Mouse (Mus musculus) Patski (cell line): ENCODE data around the gene Agmat. TPM values are rescaled to one million over a fixed set of nuclear protein-coding genes. Genes with fewer than 3 reads are reported as not detected.

Experiments
- ATAC-seq: fragments of 100-300 bp; one replicate; pipeline ENCODE4 v1.8.0; 2021
- CTCF ChIA-PET: fragments of 350-600 bp; sonication (Branson Sonifier 250); formaldehyde crosslinking; loops from one replicate; lab custom pipeline; 2022; ENCODE audit warnings: inconsistent platforms; lab: Charles Lee
- POLR2A ChIA-PET: fragments of 350-600 bp; sonication (Branson Sonifier 250); formaldehyde crosslinking; loops from one replicate; lab custom pipeline; 2022; ENCODE audit warnings: antibody characterized with exemption, inconsistent platforms; lab: Charles Lee
- DNase-seq: peaks from one replicate; pipeline ENCODE4 v3.0.0-alpha.2; 2011; ENCODE audit warnings: low read depth, low spot score
- H3K27me3 ChIP-seq: fragments of 371-371 bp; one replicate; pipeline ENCODE4 v1.5.1; 2021
- CTCF ChIP-seq: fragments of 100-300 bp; IDR thresholded peaks from one replicate; pipeline ENCODE4 v1.5.1; 2021
- in situ Hi-C: fragments of 300-500 bp; cut with MboI; formaldehyde crosslinking; loops from 3 replicates; pipeline ENCODE4 v1.11.1; 2018; ENCODE audit warnings: low pct_unique_long_range_greater_than_20kb, mixed read lengths
- polyA plus RNA-seq: library from polyadenylated mRNA; unstranded; gene quantifications from one replicate; pipeline ENCODE4 v1.2.3, GENCODE M21; 2021

Agmat gene
- polyA plus RNA-seq, 1 experiment from 2014 or later, result not detected

- no peak for DNase-seq
These were observed 25.5 kb upstream of the Agmat start for GRCm38 (mm10) chr4:141720761-141721523.

GRCm38 (mm10) chr4:141721961-141722360 lies 24.5 kb upstream of the Agmat start:
- ATAC-seq (no peak), DNase-seq (no peak)
- no peaks in the 10 kb centered on the region for H3K27me3 ChIP-seq
- in situ Hi-C loops, result no loop called here
- ChIA-PET POLR2A (interaction anchor here (0.6 to 1.2 kb wide), 2 partner anchors 33 to 124 kb away, joined by 3 read pairs; no protein-coding TSS in a partner anchor), CTCF (interaction anchor here (1.5 kb wide), 1 partner anchor 8 kb away, joined by 5 read pairs; no protein-coding TSS in a partner anchor)
- no peak for TF ChIP-seq CTCF

More at GRCm38 (mm10) chr4:141720761-141721523, 25.5 kb upstream of the Agmat start:
- no peaks in the 10 kb centered on the region for H3K27me3 ChIP-seq
- CTCF ChIA-PET, result interaction anchor here (1.5 to 1.6 kb wide), 3 partner anchors 9 to 22 kb away, joined by 4 to 5 read pairs (median 5); no protein-coding TSS in a partner anchor
- TF ChIP-seq CTCF, result no peak
- ATAC-seq, result no peak
- POLR2A ChIA-PET, result interaction anchor here (1.2 kb wide), 1 partner anchor 32 kb away, joined by 3 read pairs; no protein-coding TSS in a partner anchor
- in situ Hi-C loops, result no loop called here

GRCm38 (mm10) chr4:141722731-141723672 lies 23.5 kb upstream of the Agmat start, which contains the start of gene Ddi2:
Gene Ddi2 (minus strand): TSS chr4:141723419.
- no peak for TF ChIP-seq CTCF
- peak; percentile 88 for ATAC-seq
- ChIA-PET CTCF (interaction anchor here (1.3 kb wide), 1 partner anchor 53 kb away, joined by 3 read pairs; no protein-coding TSS in a partner anchor), POLR2A (interaction anchor here (0.6 to 1.3 kb wide), 2 partner anchors 12 to 463 kb away, joined by 3 to 4 read pairs; no protein-coding TSS in a partner anchor)
- H3K27me3 ChIP-seq, result no peaks in the 10 kb centered on the region
- no peak for DNase-seq
- in situ Hi-C loops, result no loop called here

GRCm38 (mm10) chr4:141723673-141724068 lies 22.8 kb upstream of the Agmat start:
- ChIA-PET POLR2A (interaction anchor here (0.6 to 1.3 kb wide), 2 partner anchors 11 to 464 kb away, joined by 3 to 4 read pairs; no protein-coding TSS in a partner anchor), CTCF (interaction anchor here (1.3 kb wide), 1 partner anchor 54 kb away, joined by 3 read pairs; no protein-coding TSS in a partner anchor)
- no peak for ATAC-seq
- DNase-seq, result no peak
- TF ChIP-seq CTCF, result no peak
- in situ Hi-C loops, result no loop called here
- H3K27me3 ChIP-seq, result no peaks in the 10 kb centered on the region

GRCm38 (mm10) chr4:141724594-141724993 lies 21.9 kb upstream of the Agmat start:
- TF ChIP-seq CTCF, result no peak
- ATAC-seq, result no peak
- H3K27me3 ChIP-seq, result no peaks in the 10 kb centered on the region
- in situ Hi-C loops, result no loop called here
- POLR2A ChIA-PET, result interaction anchor here (1.3 kb wide), 1 partner anchor 10 kb away, joined by 3 read pairs; no protein-coding TSS in a partner anchor
- DNase-seq, result no peak
- CTCF ChIA-PET, result no interaction called here

- in situ Hi-C loops, result no loop called here
- ChIA-PET POLR2A (no interaction called here), CTCF (no interaction called here)
- ATAC-seq (no peak), DNase-seq (no peak)
- no peaks in the 10 kb centered on the region for H3K27me3 ChIP-seq
- TF ChIP-seq CTCF, result no peak
These were observed 21.2 kb upstream of the Agmat start for GRCm38 (mm10) chr4:141725277-141725676.

- no peaks in the 10 kb centered on the region for H3K27me3 ChIP-seq
- in situ Hi-C loops, result no loop called here
- POLR2A ChIA-PET, result no interaction called here
- TF ChIP-seq CTCF, result no peak
- ATAC-seq (no peak), DNase-seq (no peak)
- CTCF ChIA-PET, result no interaction called here
These were observed 20.7 kb upstream of the Agmat start for GRCm38 (mm10) chr4:141725738-141726137.

- POLR2A ChIA-PET, result no interaction called here
- no peak for TF ChIP-seq CTCF
- in situ Hi-C loops, result no loop called here
- CTCF ChIA-PET, result no interaction called here
- DNase-seq (no peak), ATAC-seq (no peak)
- H3K27me3 ChIP-seq, result no peaks in the 10 kb centered on the region
These were observed 17.2 kb upstream of the Agmat start for GRCm38 (mm10) chr4:141729266-141729665.

- ATAC-seq (no peak), DNase-seq (no peak)
- no peak for TF ChIP-seq CTCF
- in situ Hi-C loops, result no loop called here
- POLR2A ChIA-PET, result no interaction called here
- CTCF ChIA-PET, result interaction anchor here (1.4 kb wide), 1 partner anchor 9 kb away, joined by 5 read pairs; no protein-coding TSS in a partner anchor
- H3K27me3 ChIP-seq, result no peaks in the 10 kb centered on the region
These were observed 16.1 kb upstream of the Agmat start for GRCm38 (mm10) chr4:141730401-141730800.

- DNase-seq (no peak), ATAC-seq (no peak)
- CTCF ChIA-PET, result no interaction called here
- in situ Hi-C loops, result no loop called here
- POLR2A ChIA-PET, result no interaction called here
- TF ChIP-seq CTCF, result no peak
- H3K27me3 ChIP-seq, result no peaks in the 10 kb centered on the region
These were observed 14.7 kb upstream of the Agmat start for GRCm38 (mm10) chr4:141731766-141732165.
